Mouse (Mus musculus) stomach, postnatal 0 days (tissue): ENCODE results near the gene Tdp1.

Experiments used
- CTCF ChIP-seq: IDR thresholded peaks from 2 replicates; pipeline ENCODE4 v1.5.1; 2016; ENCODE audit warnings: antibody characterized with exemption, low read depth, mild to moderate bottlenecking, moderate library complexity
- EP300 ChIP-seq: optimal IDR thresholded peaks from 2 replicates; pipeline ENCODE3; 2016; ENCODE audit warnings: antibody characterized with exemption

DNA sequence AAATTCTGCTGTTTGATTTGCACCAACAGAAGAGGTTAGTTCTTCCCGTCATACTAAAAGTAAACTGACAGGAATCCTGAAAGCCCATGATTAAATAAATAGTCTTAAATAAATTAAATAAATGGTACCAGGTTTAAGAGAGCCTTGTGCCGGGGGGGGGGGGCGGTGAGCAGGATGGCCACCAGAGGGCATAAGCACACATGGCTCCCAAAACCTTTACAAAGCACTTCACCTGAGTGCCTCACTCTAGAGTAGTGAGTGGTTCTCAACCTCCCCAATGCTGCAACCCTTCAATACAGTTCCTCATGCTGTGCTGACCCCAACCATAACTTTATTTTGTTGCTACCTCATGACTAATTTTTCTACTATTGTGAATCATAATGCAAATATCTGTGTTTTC, 15.7 kb downstream of the Tdp1 start:
- peak; percentile 55 for TF ChIP-seq CTCF
- TF ChIP-seq EP300 = no peak
